Mouse (Mus musculus) megakaryocyte-erythroid progenitor cell, adult 5 weeks (primary cell): Measurements from ENCODE around the gene Mmrn1. TPM values are rescaled to one million over a fixed set of nuclear protein-coding genes. Genes with fewer than 3 reads are reported as not detected.

Experiments used
- polyA plus RNA-seq: library from polyadenylated mRNA; stranded (reverse); fragments of >175 nt; gene quantifications from 2 replicates; pipeline ENCODE4 v1.2.3, GENCODE M21; 2012

The Mmrn1 gene
- polyA plus RNA-seq, result 0.16 and 0.79 TPM in 2 replicates

GRCm38 (mm10) chr6:60924676-60925075 is at the start of gene Mmrn1:
Gene Mmrn1 (plus strand): TSS chr6:60924976.

Other genes starting within 250 kb of the Mmrn1 start
- gene Snca, start 95.1 kb upstream of the Mmrn1 start, polyA plus RNA-seq, result 1.5 and 2.7 TPM in 2 replicates